Mouse (Mus musculus) liver, postnatal 0 days (tissue): ENCODE results near the gene Pnliprp2.

Source experiments
- CTCF ChIP-seq: sonication (generic); IDR thresholded peaks from 2 replicates; pipeline ENCODE4 v1.5.1; 2016; ENCODE audit warnings: antibody characterized with exemption, low read depth
- EP300 ChIP-seq: IDR thresholded peaks from 2 replicates; pipeline ENCODE4 v1.6.1; 2016; ENCODE audit warnings: antibody characterized with exemption, low read depth, mild to moderate bottlenecking

DNA sequence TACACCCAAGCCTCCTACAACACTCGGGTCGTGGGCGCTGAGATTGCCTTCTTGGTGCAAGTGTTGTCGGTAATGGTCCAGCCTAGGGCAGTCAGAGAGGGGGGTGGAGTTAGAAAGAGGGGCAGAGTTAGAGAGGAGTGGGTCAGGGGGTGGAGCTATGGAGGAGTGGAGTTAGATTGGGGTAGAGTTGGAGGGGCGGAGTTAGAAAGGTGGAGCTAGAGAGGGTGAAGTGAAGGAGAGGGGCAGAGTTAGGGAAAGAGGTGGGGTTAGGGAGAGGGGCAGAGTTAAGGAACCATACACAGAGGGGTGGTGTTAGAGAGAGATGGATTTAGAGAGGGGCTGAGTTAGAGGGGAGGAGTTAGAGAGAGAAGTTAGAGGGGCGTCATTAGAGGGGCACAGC is 2.8 kb downstream of the Pnliprp2 start:
- TF ChIP-seq CTCF (no peak), EP300 (no peak)
